Mouse (Mus musculus): ENCODE data around the gene Cd244a.

Gene Cd244a

GRCm38 (mm10) chr1:171577168-171577567, 18.2 kb downstream of the Cd244a start:
- no peak for DNase-seq (ENCODE audit: low read depth, low spot score)

GRCm38 (mm10) chr1:171584584-171584983, 25.6 kb downstream of the Cd244a start:
- no peak for DNase-seq (ENCODE audit: low read depth, low spot score)

- no peak for DNase-seq (ENCODE audit: low read depth, low spot score)
Observed at GRCm38 (mm10) chr1:171604686-171605085, 45.7 kb downstream of the Cd244a start.

- DNase-seq (ENCODE audit: low read depth, low spot score), result peak; percentile 51
Observed at GRCm38 (mm10) chr1:171606656-171607055, 47.7 kb downstream of the Cd244a start.

GRCm38 (mm10) chr1:171607176-171607575, 48.2 kb downstream of the Cd244a start, which contains the start of gene Ly9:
Gene Ly9 (minus strand): TSS chr1:171607410.
- peak; percentile 93 for DNase-seq (ENCODE audit: low read depth, low spot score)

- DNase-seq (ENCODE audit: low read depth, low spot score), result peak; percentile 83
Observed at GRCm38 (mm10) chr1:171610026-171610425, 51.0 kb downstream of the Cd244a start.

- peak; percentile 72 for DNase-seq (ENCODE audit: low read depth, low spot score)
Observed at GRCm38 (mm10) chr1:171610781-171611180, 51.8 kb downstream of the Cd244a start.

- DNase-seq (ENCODE audit: low read depth, low spot score), result peak; percentile 57
Observed at GRCm38 (mm10) chr1:171613962-171614361, 55.0 kb downstream of the Cd244a start.

GRCm38 (mm10) chr1:171616881-171617515, 58.0 kb downstream of the Cd244a start:
- peak; percentile 29 for DNase-seq (ENCODE audit: low read depth, low spot score)

GRCm38 (mm10) chr1:171619001-171619400, 60.0 kb downstream of the Cd244a start:
- peak; percentile 85 for DNase-seq (ENCODE audit: low read depth, low spot score)

GRCm38 (mm10) chr1:171619645-171620044, 60.7 kb downstream of the Cd244a start:
- peak; percentile 48 for DNase-seq (ENCODE audit: low read depth, low spot score)

- no peak for DNase-seq (ENCODE audit: low read depth, low spot score)
Observed at GRCm38 (mm10) chr1:171620091-171620490, 61.1 kb downstream of the Cd244a start.

- no peak for DNase-seq (ENCODE audit: low read depth, low spot score)
Observed at GRCm38 (mm10) chr1:171627801-171628200, 68.8 kb downstream of the Cd244a start.

- DNase-seq (ENCODE audit: low read depth, low spot score), result no peak
Observed at GRCm38 (mm10) chr1:171629168-171629567, 70.2 kb downstream of the Cd244a start.

GRCm38 (mm10) chr1:171630041-171630440, 71.0 kb downstream of the Cd244a start:
- no peak for DNase-seq (ENCODE audit: low read depth, low spot score)

GRCm38 (mm10) chr1:171630912-171631311, 71.9 kb downstream of the Cd244a start:
- DNase-seq (ENCODE audit: low read depth, low spot score), result no peak

GRCm38 (mm10) chr1:171631447-171631846, 72.5 kb downstream of the Cd244a start:
- no peak for DNase-seq (ENCODE audit: low read depth, low spot score)

GRCm38 (mm10) chr1:171635696-171636095, 76.7 kb downstream of the Cd244a start:
- DNase-seq (ENCODE audit: low read depth, low spot score), result no peak

- no peak for DNase-seq (ENCODE audit: low read depth, low spot score)
Observed at GRCm38 (mm10) chr1:171637101-171637500, 78.1 kb downstream of the Cd244a start.

- DNase-seq (ENCODE audit: low read depth, low spot score), result no peak
Observed at GRCm38 (mm10) chr1:171638686-171639085, 79.7 kb downstream of the Cd244a start.

- DNase-seq (ENCODE audit: low read depth, low spot score), result no peak
Observed at GRCm38 (mm10) chr1:171640796-171641195, 81.8 kb downstream of the Cd244a start.

GRCm38 (mm10) chr1:171643612-171644011, 84.6 kb downstream of the Cd244a start:
- DNase-seq (ENCODE audit: low read depth, low spot score), result peak; percentile 41

- peak; percentile 75 for DNase-seq (ENCODE audit: low read depth, low spot score)
Observed at GRCm38 (mm10) chr1:171646429-171646940, 87.5 kb downstream of the Cd244a start.
